Mouse (Mus musculus): ENCODE data around the gene Jmjd1c.

DNA sequence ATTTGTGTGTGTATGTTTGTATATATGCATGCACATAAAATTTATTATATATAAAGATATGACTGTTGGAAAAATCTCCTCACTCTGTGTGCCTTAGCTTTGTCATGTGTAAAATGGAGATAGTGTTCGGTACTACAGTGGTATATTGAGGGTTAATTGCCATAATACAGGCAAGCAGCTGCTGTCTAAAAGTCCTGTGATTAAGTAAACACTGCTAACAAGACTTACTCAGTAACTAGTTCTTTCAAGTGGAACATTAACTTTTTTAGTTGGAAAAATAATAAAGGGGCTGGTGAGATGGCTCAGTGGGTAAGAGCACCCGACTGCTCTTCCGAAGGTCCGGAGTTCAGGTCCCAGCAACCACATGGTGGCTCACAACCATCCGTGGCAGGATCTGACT, 116.1 kb downstream of the Jmjd1c start:
- TF ChIP-seq POLR2A (IDR thresholded peaks at IDR 0.05; ENCODE audit: extremely low read depth, insufficient read depth, low read length): no peak
- TF ChIP-seq CTCF (IDR thresholded peaks at IDR 0.05; ENCODE audit: extremely low read depth, insufficient read depth, low read length): no peak
